Mouse (Mus musculus): ENCODE results near the gene Fscn3. TPM values are rescaled to one million over a fixed set of nuclear protein-coding genes. Genes with fewer than 3 reads are reported as not detected.
A peak's percentile ranks its signal among the peaks of the same experiment; 100 is the strongest.

Gene Fscn3
- total and polyA plus RNA-seq, 3 experiments, result not detected

DNA sequence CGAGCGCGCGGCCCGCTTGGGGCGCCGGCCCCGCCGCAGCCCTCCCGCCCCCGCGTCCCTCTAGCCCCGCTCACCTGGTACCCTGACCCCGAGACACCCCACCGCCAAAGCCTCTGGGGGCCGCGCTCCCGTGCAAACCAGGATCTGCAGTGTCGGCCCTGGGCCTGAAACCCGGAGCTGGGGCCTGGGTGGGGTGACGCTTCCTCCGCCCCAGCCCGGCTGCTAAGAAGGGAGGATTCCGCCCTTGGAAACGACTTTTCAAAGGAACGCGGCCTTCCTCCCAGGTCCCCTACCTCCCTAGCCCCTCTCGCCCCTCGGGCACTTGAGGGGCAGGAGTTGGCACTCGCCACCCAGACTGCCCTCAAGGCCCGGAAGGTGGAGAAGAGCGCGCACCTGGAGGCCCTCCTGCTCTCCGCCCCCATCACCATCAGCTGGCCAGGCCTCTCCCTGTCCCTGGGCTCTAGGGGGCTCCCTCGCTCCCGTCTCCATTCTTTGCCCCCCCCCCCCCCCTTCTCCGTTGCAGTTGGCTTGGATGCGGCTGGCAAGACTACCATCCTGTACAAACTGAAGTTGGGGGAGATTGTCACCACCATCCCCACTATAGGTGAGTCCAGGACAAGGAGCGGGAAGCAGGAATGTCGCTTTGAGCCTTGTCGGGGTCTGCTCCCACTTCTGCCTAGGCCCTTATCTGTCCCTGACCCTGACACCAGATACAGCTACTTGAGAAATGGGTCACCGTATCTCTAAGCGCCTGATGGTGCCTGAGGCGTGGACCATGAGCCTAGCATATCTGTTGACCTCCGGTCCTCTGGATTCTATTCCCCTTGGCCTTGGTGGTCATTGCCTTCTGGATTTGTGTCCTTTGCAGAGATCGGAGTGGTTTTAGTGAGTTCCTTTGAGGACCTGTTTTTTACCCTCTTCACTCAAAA is 3.6 kb upstream of the Fscn3 start:
- TF ChIP-seq POLR2AphosphoS5 (IDR thresholded peaks at IDR 0.05; ENCODE audit: insufficient replicate concordance, low read depth, low read length) (no peak), TAL1 (conservative IDR thresholded peaks at IDR 0.05; ENCODE audit: low read depth, low read length) (peak; percentile 23; the same call in 1 of the 2 replicates), GATA1 (IDR thresholded peaks at IDR 0.05; ENCODE audit: borderline replicate concordance, low read length) (no peak)
- DNase-seq (ENCODE audit: low spot score) (peak; percentile 68), ATAC-seq (ENCODE audit: extremely low read depth, insufficient number of reproducible peaks, low FRiP score, poor library complexity, severe bottlenecking) (no peak)
- Histone ChIP-seq H3K27me3 (ENCODE audit: insufficient read depth, low read length) (no peaks in the 10 kb centered on the region), H3K4me3 (ENCODE audit: low read depth, low read length) (peak overlapping the region; percentile 89), H3K9me3 (replicated peaks) (no peaks in the 10 kb centered on the region), H3K36me3 (replicated peaks) (peaks cover 52% of the 10 kb centered on the region), H3K4me1 (ENCODE audit: insufficient read depth, low read depth, low read length) (peaks cover 48% of the 10 kb centered on the region)

GRCm38 (mm10) chr6:28425019-28425418 is 2.6 kb upstream of the Fscn3 start:
- no peak for ATAC-seq (ENCODE audit: extremely low read depth, insufficient number of reproducible peaks, low FRiP score, poor library complexity, severe bottlenecking)
- no peak for DNase-seq (ENCODE audit: low spot score)
- H3K36me3 ChIP-seq (replicated peaks), result peaks cover 43% of the 10 kb centered on the region
- TF ChIP-seq CTCF (IDR thresholded peaks at IDR 0.05; ENCODE audit: low read depth, low read length), result no peak
- TF ChIP-seq GATA2 (IDR thresholded peaks at IDR 0.05; ENCODE audit: borderline replicate concordance, low read depth, low read length), result no peak
- no peak for TF ChIP-seq POLR2AphosphoS5 (IDR thresholded peaks at IDR 0.05; ENCODE audit: insufficient replicate concordance, low read depth, low read length)
- TF ChIP-seq TAL1 (conservative IDR thresholded peaks at IDR 0.05; ENCODE audit: low read depth, low read length), result no peak
- no peak for TF ChIP-seq GATA1 (IDR thresholded peaks at IDR 0.05; ENCODE audit: borderline replicate concordance, low read length)
- no peaks in the 10 kb centered on the region for H3K27me3 ChIP-seq (ENCODE audit: insufficient read depth, low read length)
- peaks cover 45% of the 10 kb centered on the region for H3K4me1 ChIP-seq (ENCODE audit: insufficient read depth, low read depth, low read length)
- no peaks in the 10 kb centered on the region for H3K9me3 ChIP-seq (replicated peaks)
- no peak overlapping the region for H3K4me3 ChIP-seq (ENCODE audit: low read depth, low read length)

GRCm38 (mm10) chr6:28428290-28428689 is 701 bp downstream of the Fscn3 start, which contains the start of gene Gcc1:
TSS of gene Gcc1 (minus strand) at chr6:28428390.
- peaks cover 34% of the 10 kb centered on the region for H3K36me3 ChIP-seq (replicated peaks)
- no peaks in the 10 kb centered on the region for H3K9me3 ChIP-seq (replicated peaks)
- DNase-seq (ENCODE audit: low spot score), result no peak
- no peak within 1 kb of the TSS for H3K4me3 ChIP-seq (ENCODE audit: low read depth, low read length)
- peaks cover 19% of the 10 kb centered on the region for H3K4me1 ChIP-seq (ENCODE audit: insufficient read depth, low read depth, low read length)
- no peak for ATAC-seq (ENCODE audit: extremely low read depth, insufficient number of reproducible peaks, low FRiP score, poor library complexity, severe bottlenecking)
- peaks cover 8% of the 10 kb centered on the region; the same call in 1 of the 2 replicates for H3K27me3 ChIP-seq (ENCODE audit: insufficient read depth, low read length)
- TF ChIP-seq GATA1 (IDR thresholded peaks at IDR 0.05; ENCODE audit: borderline replicate concordance, low read length) (no peak), GATA2 (IDR thresholded peaks at IDR 0.05; ENCODE audit: borderline replicate concordance, low read depth, low read length) (no peak), TAL1 (conservative IDR thresholded peaks at IDR 0.05; ENCODE audit: low read depth, low read length) (no peak), CTCF (IDR thresholded peaks at IDR 0.05; ENCODE audit: low read depth, low read length) (no peak), POLR2AphosphoS5 (IDR thresholded peaks at IDR 0.05; ENCODE audit: insufficient replicate concordance, low read depth, low read length) (no peak)

GRCm38 (mm10) chr6:28429870-28430269 is 2.3 kb downstream of the Fscn3 start:
- DNase-seq (ENCODE audit: low spot score), result no peak
- no peak for TF ChIP-seq TAL1 (conservative IDR thresholded peaks at IDR 0.05; ENCODE audit: low read depth, low read length)
- TF ChIP-seq GATA1 (IDR thresholded peaks at IDR 0.05; ENCODE audit: borderline replicate concordance, low read length), result no peak
- no peak for TF ChIP-seq CTCF (IDR thresholded peaks at IDR 0.05; ENCODE audit: low read depth, low read length)
- no peak for TF ChIP-seq GATA2 (IDR thresholded peaks at IDR 0.05; ENCODE audit: borderline replicate concordance, low read depth, low read length)
- TF ChIP-seq POLR2AphosphoS5 (IDR thresholded peaks at IDR 0.05; ENCODE audit: insufficient replicate concordance, low read depth, low read length), result no peak
- H3K4me3 ChIP-seq (ENCODE audit: low read depth, low read length), result no peak overlapping the region
- ATAC-seq (ENCODE audit: extremely low read depth, insufficient number of reproducible peaks, low FRiP score, poor library complexity, severe bottlenecking), result no peak
- H3K36me3 ChIP-seq (replicated peaks), result peaks cover 28% of the 10 kb centered on the region
- H3K9me3 ChIP-seq (replicated peaks), result no peaks in the 10 kb centered on the region
- H3K4me1 ChIP-seq (ENCODE audit: insufficient read depth, low read depth, low read length), result peaks cover 8% of the 10 kb centered on the region
- peaks cover 13% of the 10 kb centered on the region for H3K27me3 ChIP-seq (ENCODE audit: insufficient read depth, low read length)

DNA sequence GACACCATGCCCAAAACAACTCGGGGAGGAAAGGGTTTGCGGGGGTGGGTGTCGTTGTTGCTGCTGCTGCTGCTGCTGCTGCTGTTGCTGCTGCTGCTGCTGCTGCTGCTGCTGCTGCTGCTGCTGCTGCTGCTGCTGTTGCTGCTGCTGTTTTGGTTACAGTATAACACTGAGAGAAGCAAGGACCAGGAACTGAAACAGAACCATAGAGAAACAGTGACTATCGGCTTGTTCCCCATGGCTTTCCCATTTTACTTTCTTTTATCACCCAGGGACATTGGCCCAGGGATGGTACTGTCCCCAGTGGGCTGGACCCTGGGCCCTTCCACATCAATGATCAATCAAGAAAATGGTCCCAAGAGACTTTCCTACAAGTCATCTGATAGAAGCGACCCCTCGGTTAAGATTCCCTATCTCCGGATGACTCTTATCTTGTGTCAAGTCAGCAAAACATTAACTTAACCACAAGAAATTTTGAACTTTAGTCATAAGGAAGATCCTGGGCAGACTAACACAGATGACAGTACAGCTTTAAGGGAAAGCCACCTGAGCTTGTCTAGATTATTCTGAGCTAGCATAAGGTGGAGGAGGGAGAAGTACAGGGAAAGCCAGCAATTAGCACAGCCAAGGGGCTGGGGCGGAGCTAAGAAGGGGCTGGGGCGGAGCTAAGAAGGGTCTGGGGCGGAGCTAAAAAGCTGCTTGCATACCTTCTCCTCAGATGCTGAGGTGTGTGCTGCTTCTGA is 3.4 kb downstream of the Fscn3 start:
- Histone ChIP-seq H3K9me3 (replicated peaks) (no peaks in the 10 kb centered on the region), H3K27me3 (ENCODE audit: insufficient read depth, low read length) (peaks cover 22% of the 10 kb centered on the region), H3K36me3 (replicated peaks) (peaks cover 18% of the 10 kb centered on the region), H3K4me3 (ENCODE audit: low read depth, low read length) (no peak overlapping the region), H3K4me1 (ENCODE audit: insufficient read depth, low read depth, low read length) (peaks cover 4% of the 10 kb centered on the region; the same call in 1 of the 2 replicates)
- no peak for DNase-seq (ENCODE audit: low spot score)
- no peak for ATAC-seq (ENCODE audit: extremely low read depth, insufficient number of reproducible peaks, low FRiP score, poor library complexity, severe bottlenecking)
- TF ChIP-seq GATA2 (IDR thresholded peaks at IDR 0.05; ENCODE audit: borderline replicate concordance, low read depth, low read length) (no peak), POLR2AphosphoS5 (IDR thresholded peaks at IDR 0.05; ENCODE audit: insufficient replicate concordance, low read depth, low read length) (no peak), CTCF (IDR thresholded peaks at IDR 0.05; ENCODE audit: low read depth, low read length) (no peak), TAL1 (conservative IDR thresholded peaks at IDR 0.05; ENCODE audit: low read depth, low read length) (no peak), GATA1 (IDR thresholded peaks at IDR 0.05; ENCODE audit: borderline replicate concordance, low read length) (no peak)

GRCm38 (mm10) chr6:28431538-28431855 is 3.9 kb downstream of the Fscn3 start:
- H3K9me3 ChIP-seq (replicated peaks), result no peaks in the 10 kb centered on the region
- DNase-seq (ENCODE audit: low spot score) (no peak), ATAC-seq (ENCODE audit: extremely low read depth, insufficient number of reproducible peaks, low FRiP score, poor library complexity, severe bottlenecking) (no peak)
- no peak overlapping the region for H3K4me3 ChIP-seq (ENCODE audit: low read depth, low read length)
- TF ChIP-seq GATA1 (IDR thresholded peaks at IDR 0.05; ENCODE audit: borderline replicate concordance, low read length), result no peak
- TF ChIP-seq POLR2AphosphoS5 (IDR thresholded peaks at IDR 0.05; ENCODE audit: insufficient replicate concordance, low read depth, low read length), result no peak
- no peak for TF ChIP-seq TAL1 (conservative IDR thresholded peaks at IDR 0.05; ENCODE audit: low read depth, low read length)
- TF ChIP-seq CTCF (IDR thresholded peaks at IDR 0.05; ENCODE audit: low read depth, low read length), result no peak
- no peak for TF ChIP-seq GATA2 (IDR thresholded peaks at IDR 0.05; ENCODE audit: borderline replicate concordance, low read depth, low read length)
- H3K36me3 ChIP-seq (replicated peaks), result peaks cover 13% of the 10 kb centered on the region
- peaks cover 4% of the 10 kb centered on the region; the same call in 1 of the 2 replicates for H3K4me1 ChIP-seq (ENCODE audit: insufficient read depth, low read depth, low read length)
- peaks cover 22% of the 10 kb centered on the region for H3K27me3 ChIP-seq (ENCODE audit: insufficient read depth, low read length)
